Mouse (Mus musculus) cortical plate, adult 2 months (tissue): Measurements from ENCODE around the gene Zfp963. TPM values are rescaled to one million over a fixed set of nuclear protein-coding genes. Genes with fewer than 3 reads are reported as not detected.
"Not testable (repeated sequence)": the region's sequence is repeated elsewhere in the genome, so short reads cannot be mapped to it uniquely, and the experiment has no call there.

Experiments used
- H3K27ac ChIP-seq: fragments of 200-500 bp; 2 replicates; pipeline ENCODE4 v1.5.1; 2012; ENCODE audit warnings: low read length, control low read depth, inconsistent platforms; ENCODE audit not compliant: insufficient read depth
- H3K4me1 ChIP-seq: fragments of 200-500 bp; 2 replicates; pipeline ENCODE4 v1.6.1; 2011; ENCODE audit warnings: low read length; ENCODE audit not compliant: control insufficient read depth, insufficient read depth
- H3K4me3 ChIP-seq: fragments of 200-500 bp; 2 replicates; pipeline ENCODE4 v1.5.1; 2011; ENCODE audit warnings: mild to moderate bottlenecking, low read length, control low read depth; ENCODE audit not compliant: insufficient read depth
- CTCF ChIP-seq: fragments of 200-500 bp; IDR thresholded peaks from 2 replicates; pipeline ENCODE4 v1.5.1; 2011; ENCODE audit warnings: mild to moderate bottlenecking, control low read depth, low read length; ENCODE audit not compliant: insufficient read depth; ENCODE audit errors: extremely low read depth
- POLR2A ChIP-seq: fragments of 200-500 bp; IDR thresholded peaks from 2 replicates; pipeline ENCODE4 v1.6.1; 2011; ENCODE audit warnings: mild to moderate bottlenecking, low read length, control low read depth; ENCODE audit not compliant: insufficient read depth; ENCODE audit errors: extremely low read depth
- polyA plus RNA-seq: library from polyadenylated mRNA; depleted of rRNA; stranded (reverse); fragments of >200 nt; gene quantifications from 2 replicates; pipeline ENCODE4 v1.2.3, GENCODE M21; 2012; rRNA removed

The Zfp963 gene
- polyA plus RNA-seq, 1 experiment = 6.4 TPM

- Histone ChIP-seq H3K4me1 (no peaks in the 10 kb centered on the region), H3K27ac (no peak overlapping the region), H3K4me3 (no peak overlapping the region)
- TF ChIP-seq POLR2A = no peak
- TF ChIP-seq CTCF = no peak
Measured at GRCm38 (mm10) chr8:69752437-69752836, 2.7 kb upstream of the Zfp963 start.

GRCm38 (mm10) chr8:69741231-69741630 lies 8.5 kb downstream of the Zfp963 start:
- Histone ChIP-seq H3K4me3 (no peak overlapping the region), H3K4me1 (no peaks in the 10 kb centered on the region), H3K27ac (no peak overlapping the region)
- TF ChIP-seq CTCF = no peak
- TF ChIP-seq POLR2A = no peak

GRCm38 (mm10) chr8:69740763-69741162 lies 9.0 kb downstream of the Zfp963 start:
- no peaks in the 10 kb centered on the region for H3K4me1 ChIP-seq
- H3K4me3 ChIP-seq = no peak overlapping the region
- TF ChIP-seq POLR2A (no peak), CTCF (no peak)
- no peak overlapping the region for H3K27ac ChIP-seq

GRCm38 (mm10) chr8:69735495-69735894 lies 14.3 kb downstream of the Zfp963 start:
- H3K4me1 ChIP-seq = no peaks in the 10 kb centered on the region
- TF ChIP-seq CTCF = no peak
- no peak for TF ChIP-seq POLR2A
- H3K4me3 ChIP-seq = no peak overlapping the region
- no peak overlapping the region for H3K27ac ChIP-seq

GRCm38 (mm10) chr8:69717232-69717580 lies 32.6 kb downstream of the Zfp963 start:
- no peak for TF ChIP-seq POLR2A
- TF ChIP-seq CTCF = no peak
- peaks cover 6% of the 10 kb centered on the region for H3K4me1 ChIP-seq
- H3K27ac ChIP-seq = no peak overlapping the region
- H3K4me3 ChIP-seq = no peak overlapping the region; the same call in 1 of the 2 replicates

GRCm38 (mm10) chr8:69716403-69717231 lies 33.2 kb downstream of the Zfp963 start:
- peaks cover 6% of the 10 kb centered on the region for H3K4me1 ChIP-seq
- peak overlapping the region; percentile 43 for H3K4me3 ChIP-seq
- TF ChIP-seq CTCF = no peak
- TF ChIP-seq POLR2A = peak; percentile 94
- peak overlapping the region; percentile 90 for H3K27ac ChIP-seq

- Histone ChIP-seq H3K4me1 (peaks cover 6% of the 10 kb centered on the region), H3K27ac (no peak overlapping the region), H3K4me3 (peak overlapping the region; percentile 43)
- TF ChIP-seq POLR2A (no peak), CTCF (no peak)
Measured at GRCm38 (mm10) chr8:69715366-69715765, 34.4 kb downstream of the Zfp963 start.

- peaks cover 6% of the 10 kb centered on the region for H3K4me1 ChIP-seq
- H3K4me3 ChIP-seq = no peak overlapping the region
- no peak overlapping the region for H3K27ac ChIP-seq
- TF ChIP-seq CTCF = no peak
- no peak for TF ChIP-seq POLR2A
Measured at GRCm38 (mm10) chr8:69713516-69713915, 36.3 kb downstream of the Zfp963 start.

GRCm38 (mm10) chr8:69710624-69711023 lies 39.1 kb downstream of the Zfp963 start, which contains the start of gene Zfp869:
TSS of gene Zfp869 (minus strand) at chr8:69710724.
- H3K27ac ChIP-seq, H3K4me1 ChIP-seq, H3K4me3 ChIP-seq: not testable (repeated sequence)

GRCm38 (mm10) chr8:69701810-69702209 lies 48.0 kb downstream of the Zfp963 start:
- Histone ChIP-seq H3K4me1 (no peaks in the 10 kb centered on the region), H3K27ac (no peak overlapping the region), H3K4me3 (no peak overlapping the region)
- no peak for TF ChIP-seq CTCF
- no peak for TF ChIP-seq POLR2A

Other genes starting within 250 kb of the Zfp963 start
- 0.10 TPM in 1 of 2 replicates, not detected in the other for gene Gm7697, start 227.0 kb downstream of the Zfp963 start, polyA plus RNA-seq
- 13.1 and 13.9 TPM in 2 replicates for gene Zfp868, start 124.4 kb downstream of the Zfp963 start, polyA plus RNA-seq
- gene Zfp964, start 95.5 kb downstream of the Zfp963 start, polyA plus RNA-seq = 2.7 and 2.9 TPM in 2 replicates
- gene Zfp869, start 39.2 kb downstream of the Zfp963 start, polyA plus RNA-seq = 18.4 and 20.5 TPM in 2 replicates
- 0.15 and 1.3 TPM in 2 replicates for gene Gm20422, start 24.9 kb upstream of the Zfp963 start, polyA plus RNA-seq
- gene Atp13a1, start 41.2 kb upstream of the Zfp963 start, polyA plus RNA-seq = 49.2 and 51.6 TPM in 2 replicates
- gene Zfp866, start 41.2 kb upstream of the Zfp963 start, polyA plus RNA-seq = 20.3 TPM in 2 replicates
- 15.7 and 16.1 TPM in 2 replicates for gene Gmip, start 58.7 kb upstream of the Zfp963 start, polyA plus RNA-seq
- gene Lpar2, start 72.5 kb upstream of the Zfp963 start, polyA plus RNA-seq = 0.53 and 0.54 TPM in 2 replicates
- gene Pbx4, start 82.5 kb upstream of the Zfp963 start, polyA plus RNA-seq = 32.0 and 35.4 TPM in 2 replicates
- 0.89 and 1.4 TPM in 2 replicates for gene Cilp2, start 137.7 kb upstream of the Zfp963 start, polyA plus RNA-seq
- 0.29 and 0.40 TPM in 2 replicates for gene Tssk6, start 152.2 kb upstream of the Zfp963 start, polyA plus RNA-seq
- 182 and 184 TPM in 2 replicates for gene Ndufa13, start 152.6 kb upstream of the Zfp963 start, polyA plus RNA-seq
- 34.2 and 35.7 TPM in 2 replicates for gene Yjefn3, start 152.7 kb upstream of the Zfp963 start, polyA plus RNA-seq
- gene Gatad2a, start 246.4 kb upstream of the Zfp963 start, polyA plus RNA-seq = 21.1 and 24.3 TPM in 2 replicates